In the genomic region with DNA sequence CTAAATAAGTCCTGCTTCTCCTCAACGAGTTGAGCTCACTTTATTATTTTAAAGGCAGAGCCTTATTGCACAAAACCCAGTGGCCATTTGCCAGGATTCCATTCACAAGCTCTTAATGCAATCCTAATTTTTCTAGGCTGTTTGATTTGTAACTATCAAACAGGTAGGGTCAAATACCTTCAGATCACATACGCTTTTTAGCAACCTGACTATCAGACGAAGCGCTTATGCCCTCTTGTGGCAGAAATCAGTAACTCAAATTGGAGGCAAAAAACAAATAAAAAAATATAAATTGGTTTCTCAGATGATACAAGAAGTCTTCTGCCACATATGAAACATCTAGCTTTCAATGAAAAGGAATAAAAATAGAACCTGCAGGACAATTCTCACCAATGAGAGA, we compare ENCODE assay signal across 9 mouse cellular contexts. TPM values are rescaled to one million over a fixed set of nuclear protein-coding genes. Genes with fewer than 3 reads are reported as not detected.
DNase-seq lines count a peak whose midpoint lies in the region; ATAC-seq and TF ChIP-seq lines count a peak whose summit lies in the region.
"Had no signal": no experiment of that assay in that cellular context is flagged by ENCODE, and none has a peak within 500 bp of the region (broad histone marks: within the 10 kb centered on the region; RNA-seq: fewer than 3 reads in every experiment).

No protein-coding gene starts in this region.

- no peaks in the 10 kb centered on the region for H3K27me3 ChIP-seq in intestine, postnatal 0 days (replicated peaks; ENCODE audit: control insufficient read depth, insufficient read depth, low read length)
- no peaks in the 10 kb centered on the region for H3K27me3 ChIP-seq in intestine, embryonic 15.5 days (replicated peaks)
- H3K27me3 ChIP-seq in E14TG2a.4 (ENCODE audit: insufficient read depth, low read length) = no peaks in the 10 kb centered on the region
- no peaks in the 10 kb centered on the region for H3K27me3 ChIP-seq in lung, embryonic 16.5 days (ENCODE audit: control insufficient read depth, insufficient read depth, low read depth, low read length)
- H3K27me3 ChIP-seq in heart, embryonic 11.5 days (ENCODE audit: control insufficient read depth, insufficient read depth, low read length) = no peaks in the 10 kb centered on the region
- no peaks in the 10 kb centered on the region for H3K27me3 ChIP-seq in forebrain, embryonic 12.5 days

- WGBS in intestine, postnatal 0 days = 17% methylated on average over 4 of the region's 4 CpGs
- WGBS in intestine, embryonic 15.5 days = 21% methylated on average over 4 of the region's 4 CpGs
- WGBS in lung, embryonic 16.5 days = 16% methylated on average over 4 of the region's 4 CpGs
- WGBS in heart, embryonic 11.5 days (ENCODE audit: insufficient replicate concordance) = 27% methylated on average over 4 of the region's 4 CpGs
- WGBS in forebrain, embryonic 12.5 days = 27% methylated on average over 4 of the region's 4 CpGs

- H3K27ac ChIP-seq in intestine, postnatal 0 days (ENCODE audit: low read depth, low read length) = no peak overlapping the region
- H3K27ac ChIP-seq in intestine, embryonic 15.5 days = no peak overlapping the region
- H3K27ac ChIP-seq in lung, embryonic 16.5 days (ENCODE audit: low read length) = 0 out of 2 replicates have a peak overlapping the region, but pooled peaks have one; percentile 6
- H3K27ac ChIP-seq in heart, embryonic 11.5 days (ENCODE audit: low read depth, low read length) = no peak overlapping the region
- H3K27ac ChIP-seq in forebrain, embryonic 12.5 days = no peak overlapping the region

- no peak for ATAC-seq in intestine, postnatal 0 days
- ATAC-seq in intestine, embryonic 15.5 days = no peak
- ATAC-seq in lung, embryonic 16.5 days (ENCODE audit: low read depth) = peak; percentile 34; the same call in 1 of the 2 replicates
- no peak for ATAC-seq in heart, embryonic 11.5 days (replicated peaks; ENCODE audit: insufficient number of reproducible peaks, low FRiP score, low TSS enrichment)
- ATAC-seq in forebrain, embryonic 12.5 days (ENCODE audit: low FRiP score) = no peak
- ATAC-seq: activated CD4-positive, CD25-positive, alpha-beta regulatory T cell, adult 4 months had no signal

- DNase-seq in embryo, embryonic 10 days (ENCODE audit: low spot score) = peak; percentile 32
- no peak for DNase-seq in ovary, adult 18-20 months (ENCODE audit: low spot score)

- no peaks in the 10 kb centered on the region for H3K4me1 ChIP-seq in intestine, postnatal 0 days (replicated peaks; ENCODE audit: control insufficient read depth, insufficient read depth, low read length)
- no peaks in the 10 kb centered on the region for H3K4me1 ChIP-seq in intestine, embryonic 15.5 days (replicated peaks)
- H3K4me1 ChIP-seq in E14TG2a.4 (replicated peaks; ENCODE audit: low read depth, low read length) = no peaks in the 10 kb centered on the region
- H3K4me1 ChIP-seq in lung, embryonic 16.5 days (replicated peaks; ENCODE audit: control insufficient read depth, insufficient read depth, low read length) = no peaks in the 10 kb centered on the region
- H3K4me1 ChIP-seq in heart, embryonic 11.5 days (ENCODE audit: control insufficient read depth, insufficient read depth, low read length) = no peaks in the 10 kb centered on the region
- no peaks in the 10 kb centered on the region for H3K4me1 ChIP-seq in forebrain, embryonic 12.5 days

- no peak overlapping the region for H3K4me3 ChIP-seq in intestine, postnatal 0 days (ENCODE audit: low read depth, low read length)
- no peak overlapping the region for H3K4me3 ChIP-seq in intestine, embryonic 15.5 days (replicated peaks)
- no peak overlapping the region for H3K4me3 ChIP-seq in E14TG2a.4 (replicated peaks; ENCODE audit: low read length)
- no peak overlapping the region for H3K4me3 ChIP-seq in lung, embryonic 16.5 days (ENCODE audit: low read length)
- no peak overlapping the region for H3K4me3 ChIP-seq in heart, embryonic 11.5 days (ENCODE audit: low read depth, low read length)
- H3K4me3 ChIP-seq in forebrain, embryonic 12.5 days (replicated peaks) = no peak overlapping the region

- peak; percentile 71 for TF ChIP-seq CTCF in intestine, postnatal 0 days (IDR thresholded peaks at IDR 0.05; ENCODE audit: low read depth)
- TF ChIP-seq CTCF in E14TG2a.4 (conservative IDR thresholded peaks at IDR 0.05; ENCODE audit: low read length) = peak; percentile 52

- H3K9me3 ChIP-seq in intestine, postnatal 0 days (ENCODE audit: control insufficient read depth) = no peaks in the 10 kb centered on the region
- H3K9me3 ChIP-seq in intestine, embryonic 15.5 days = no peaks in the 10 kb centered on the region
- H3K9me3 ChIP-seq in E14TG2a.4 (ENCODE audit: low read length) = no peaks in the 10 kb centered on the region
- no peaks in the 10 kb centered on the region for H3K9me3 ChIP-seq in lung, embryonic 16.5 days (ENCODE audit: control insufficient read depth, low read length)
- H3K9me3 ChIP-seq in heart, embryonic 11.5 days (replicated peaks; ENCODE audit: control insufficient read depth, low read length) = no peaks in the 10 kb centered on the region
- no peaks in the 10 kb centered on the region for H3K9me3 ChIP-seq in forebrain, embryonic 12.5 days

- no peaks in the 10 kb centered on the region for H3K36me3 ChIP-seq in intestine, postnatal 0 days (ENCODE audit: control insufficient read depth, insufficient read depth)
- no peaks in the 10 kb centered on the region for H3K36me3 ChIP-seq in intestine, embryonic 15.5 days
- no peaks in the 10 kb centered on the region for H3K36me3 ChIP-seq in E14TG2a.4 (ENCODE audit: insufficient read depth, low read length)
- no peaks in the 10 kb centered on the region for H3K36me3 ChIP-seq in lung, embryonic 16.5 days (ENCODE audit: control insufficient read depth, insufficient read depth, low read length)
- H3K36me3 ChIP-seq in heart, embryonic 11.5 days (ENCODE audit: control insufficient read depth, insufficient read depth, low read length) = no peaks in the 10 kb centered on the region
- no peaks in the 10 kb centered on the region for H3K36me3 ChIP-seq in forebrain, embryonic 12.5 days (replicated peaks)

- H3K4me2 ChIP-seq in intestine, postnatal 0 days (replicated peaks; ENCODE audit: low read depth) = no peak overlapping the region
- H3K4me2 ChIP-seq in intestine, embryonic 15.5 days (replicated peaks) = no peak overlapping the region
- no peak overlapping the region for H3K4me2 ChIP-seq in lung, embryonic 16.5 days (ENCODE audit: low read depth, low read length)
- H3K4me2 ChIP-seq in heart, embryonic 11.5 days = no peak overlapping the region
- H3K4me2 ChIP-seq in forebrain, embryonic 12.5 days = no peak overlapping the region

- H3K9ac ChIP-seq in intestine, postnatal 0 days (ENCODE audit: low read depth, low read length) = no peak overlapping the region
- H3K9ac ChIP-seq in intestine, embryonic 15.5 days = no peak overlapping the region
- no peak overlapping the region for H3K9ac ChIP-seq in lung, embryonic 16.5 days (ENCODE audit: low read length)
- H3K9ac ChIP-seq in heart, embryonic 11.5 days (ENCODE audit: low read depth, low read length) = no peak overlapping the region
- H3K9ac ChIP-seq in forebrain, embryonic 12.5 days = no peak overlapping the region

RNA-seq across cellular contexts. Expression of gene Rhag, which starts 12.9 kb away (rescaled TPM):
- polyA plus RNA-seq in intestine, postnatal 0 days (2015; fragmentation: Nextera tagmentation; extraction: Ambion mirVana) = 0.09 TPM in 1 of 2 replicates, not detected in the other
- 3.3 and 3.6 TPM in 2 replicates for polyA plus RNA-seq in intestine, embryonic 15.5 days (2015; fragmentation: Nextera tagmentation; extraction: Ambion mirVana)
- 0.83 and 2.2 TPM in 2 replicates for polyA plus RNA-seq in lung, embryonic 16.5 days (2015; fragmentation: Nextera tagmentation; extraction: Ambion mirVana)
- polyA plus RNA-seq in heart, embryonic 11.5 days (2014; fragmentation: Nextera tagmentation; extraction: Ambion mirVana) = 25.7 and 33.2 TPM in 2 replicates
- 1.9 and 3.2 TPM in 2 replicates for polyA plus RNA-seq in forebrain, embryonic 12.5 days (2016; fragmentation: Nextera tagmentation; extraction: Ambion mirVana)

RNA-seq across cellular contexts. Expression of gene Crisp2, which starts 17.0 kb away (rescaled TPM):
- polyA plus RNA-seq in intestine, postnatal 0 days (2015; fragmentation: Nextera tagmentation; extraction: Ambion mirVana) = 0.40 and 0.42 TPM in 2 replicates
- not detected in 2 replicates for polyA plus RNA-seq in intestine, embryonic 15.5 days (2015; fragmentation: Nextera tagmentation; extraction: Ambion mirVana)
- polyA plus RNA-seq in lung, embryonic 16.5 days (2015; fragmentation: Nextera tagmentation; extraction: Ambion mirVana) = not detected in 2 replicates
- polyA plus RNA-seq in heart, embryonic 11.5 days (2014; fragmentation: Nextera tagmentation; extraction: Ambion mirVana) = 0.33 TPM in 1 of 2 replicates, not detected in the other
- polyA plus RNA-seq in forebrain, embryonic 12.5 days (2016; fragmentation: Nextera tagmentation; extraction: Ambion mirVana) = not detected in 2 replicates
- polyA plus RNA-seq: activated CD4-positive, CD25-positive, alpha-beta regulatory T cell, adult 4 months had no signal

RNA-seq across cellular contexts. Expression of gene 9130008F23Rik, which starts 56.5 kb away (rescaled TPM):
- 7.2 and 7.3 TPM in 2 replicates for polyA plus RNA-seq in intestine, postnatal 0 days (2015; fragmentation: Nextera tagmentation; extraction: Ambion mirVana)
- 4.4 and 4.8 TPM in 2 replicates for polyA plus RNA-seq in intestine, embryonic 15.5 days (2015; fragmentation: Nextera tagmentation; extraction: Ambion mirVana)
- polyA plus RNA-seq in lung, embryonic 16.5 days (2015; fragmentation: Nextera tagmentation; extraction: Ambion mirVana) = 3.8 and 4.1 TPM in 2 replicates
- polyA plus RNA-seq in heart, embryonic 11.5 days (2014; fragmentation: Nextera tagmentation; extraction: Ambion mirVana) = 3.1 and 3.7 TPM in 2 replicates
- 0.73 and 0.88 TPM in 2 replicates for polyA plus RNA-seq in forebrain, embryonic 12.5 days (2016; fragmentation: Nextera tagmentation; extraction: Ambion mirVana)
- polyA plus RNA-seq: activated CD4-positive, CD25-positive, alpha-beta regulatory T cell, adult 4 months had no signal
